Mouse (Mus musculus) myocyte (in vitro differentiated cells): ENCODE results near the gene Scube1.

Experiments
- E2F4 ChIP-seq: IDR thresholded peaks from one replicate; pipeline ENCODE4 v1.6.1; 2011; ENCODE audit warnings: mild to moderate bottlenecking, control low read depth, moderate library complexity; ENCODE audit not compliant: insufficient read depth
- MAX ChIP-seq: IDR thresholded peaks from one replicate; pipeline ENCODE4 v1.6.1; 2011; ENCODE audit warnings: low read depth, mild to moderate bottlenecking, control low read depth
- MYOD1 ChIP-seq, 3 experiments: IDR thresholded peaks; one replicate each; pipeline ENCODE4 v1.6.1; 2011; ENCODE audit warnings: control low read depth in 2 of 3, low read depth in 2 of 3, mild to moderate bottlenecking in 2 of 3, moderate library complexity in 1 of 3; ENCODE audit not compliant: insufficient read length in 2 of 3, control insufficient read depth in 1 of 3
- MYOG ChIP-seq, 3 experiments: IDR thresholded peaks; one replicate each; pipeline ENCODE4 v1.6.1; 2011; ENCODE audit warnings: control low read depth in 2 of 3, low read depth in 2 of 3, mild to moderate bottlenecking in 2 of 3; ENCODE audit not compliant: insufficient read length in 2 of 3, control insufficient read depth in 1 of 3, insufficient read depth in 1 of 3
- POLR2A ChIP-seq: IDR thresholded peaks from one replicate; pipeline ENCODE4 v1.6.1; 2011; ENCODE audit warnings: low read depth, mild to moderate bottlenecking, control low read depth, moderate library complexity; ENCODE audit not compliant: insufficient read length
- POLR2AphosphoS2 ChIP-seq: IDR thresholded peaks from one replicate; pipeline ENCODE4 v1.6.1; 2011; ENCODE audit warnings: low read depth, control low read depth; ENCODE audit not compliant: insufficient read length
- REST ChIP-seq: IDR thresholded peaks from one replicate; pipeline ENCODE4 v1.6.1; 2011; ENCODE audit warnings: mild to moderate bottlenecking, control low read depth, moderate library complexity; ENCODE audit not compliant: insufficient read depth, insufficient read length
- SRF ChIP-seq: IDR thresholded peaks from one replicate; pipeline ENCODE4 v1.6.1; 2011; ENCODE audit warnings: low read depth; ENCODE audit not compliant: control insufficient read depth, insufficient read length
- TCF12 ChIP-seq: IDR thresholded peaks from one replicate; pipeline ENCODE4 v1.6.1; 2011; ENCODE audit warnings: mild to moderate bottlenecking, control low read depth; ENCODE audit not compliant: poor library complexity, insufficient read depth, severe bottlenecking
- TCF3 ChIP-seq: IDR thresholded peaks from one replicate; pipeline ENCODE4 v1.6.1; 2011; ENCODE audit warnings: low read depth, control low read depth; ENCODE audit not compliant: insufficient read length
- USF1 ChIP-seq: IDR thresholded peaks from one replicate; pipeline ENCODE4 v1.6.1; 2011; ENCODE audit warnings: low read depth, mild to moderate bottlenecking, control low read depth, moderate library complexity

DNA sequence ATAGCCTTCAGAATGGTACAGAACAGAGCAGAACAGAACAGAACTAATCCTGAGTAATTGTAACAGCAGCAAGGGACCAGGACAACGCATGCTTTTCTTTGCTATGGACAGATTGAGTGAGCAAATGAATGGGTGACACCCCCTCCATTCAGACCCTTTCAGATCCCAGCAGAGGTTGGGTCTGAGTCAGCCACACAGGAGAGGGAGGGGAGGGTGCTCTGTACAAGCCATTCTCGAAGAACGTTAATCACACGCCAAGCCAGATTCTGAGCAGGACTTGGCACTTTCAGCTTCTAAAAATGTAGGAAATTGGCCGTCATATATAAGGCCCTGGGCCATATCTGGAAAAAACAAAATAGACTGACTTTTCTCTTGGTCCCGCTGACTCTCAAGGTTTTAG lies 57.3 kb downstream of the Scube1 start:
- TF ChIP-seq POLR2A (no peak), SRF (no peak), MAX (no peak), USF1 (no peak), MYOG (IDR thresholded peaks at IDR 0.05; ENCODE audit: control insufficient read depth in 1 of 3, insufficient read depth in 1 of 3, insufficient read length in 2 of 3, low read depth in 2 of 3) (no peak), E2F4 (no peak), TCF12 (no peak), MYOD1 (IDR thresholded peaks at IDR 0.05; ENCODE audit: control insufficient read depth in 1 of 3, insufficient read length in 2 of 3, low read depth in 2 of 3) (no peak), POLR2AphosphoS2 (no peak), REST (no peak), TCF3 (no peak)
